Mouse (Mus musculus): ENCODE measurements around the gene Rpn2.
A peak's percentile ranks its signal among the peaks of the same experiment; 100 is the strongest.

The Rpn2 gene

GRCm38 (mm10) chr2:157353183-157353582 is 74.4 kb downstream of the Rpn2 start:
- DNase-seq (ENCODE audit: low spot score) = no peak

GRCm38 (mm10) chr2:157354106-157354505 is 75.3 kb downstream of the Rpn2 start:
- DNase-seq (ENCODE audit: low spot score) = no peak

DNA sequence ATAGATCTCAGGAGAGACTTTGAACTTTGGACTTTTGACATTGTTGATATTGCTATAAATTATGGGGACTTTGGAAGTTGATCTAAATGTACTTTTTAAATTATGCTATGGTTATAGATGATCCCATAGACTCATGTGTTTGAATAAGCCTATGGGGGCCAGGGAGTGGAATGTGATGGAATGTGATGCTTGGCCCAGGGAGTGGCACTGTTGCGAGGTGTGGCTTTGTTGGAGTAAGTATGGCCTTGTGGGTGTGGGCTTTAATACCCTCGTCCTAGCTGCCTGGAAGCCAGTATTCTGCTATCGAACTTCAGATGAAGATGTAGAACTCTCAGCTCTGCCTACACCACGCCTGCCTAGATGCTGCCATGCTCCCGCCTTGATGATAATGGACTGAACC is 81.2 kb downstream of the Rpn2 start:
- DNase-seq (ENCODE audit: low spot score) = no peak

GRCm38 (mm10) chr2:157363031-157363430 is 84.2 kb downstream of the Rpn2 start:
- DNase-seq (ENCODE audit: low spot score) = no peak

- DNase-seq (ENCODE audit: low spot score) = no peak
Observed at GRCm38 (mm10) chr2:157366762-157367161, 87.9 kb downstream of the Rpn2 start.

- peak; percentile 94 for DNase-seq (ENCODE audit: low spot score)
Observed at GRCm38 (mm10) chr2:157367184-157367893, 88.5 kb downstream of the Rpn2 start, which contains the start of gene Manbal. TSS of gene Manbal (plus strand) at chr2:157367594.

DNA sequence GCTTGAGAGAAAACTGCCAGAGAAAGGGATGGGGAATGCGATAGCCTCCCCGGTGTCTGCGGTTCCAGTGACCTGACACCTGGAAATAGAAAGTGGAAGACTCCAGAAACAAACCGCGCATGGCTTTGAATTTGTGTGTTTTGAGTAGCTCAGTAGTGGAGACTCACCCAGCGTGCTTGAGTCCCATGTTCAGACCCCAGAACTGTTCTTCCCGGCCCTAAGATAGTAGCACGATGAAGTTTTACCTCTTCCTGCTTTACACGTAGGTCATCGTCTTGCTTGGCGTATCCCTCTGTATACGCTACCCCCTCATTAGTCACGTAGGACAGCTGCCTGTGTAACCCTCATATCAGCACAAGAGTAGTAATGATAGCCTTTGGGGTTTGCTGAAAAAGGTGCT is 89.2 kb downstream of the Rpn2 start:
- no peak for DNase-seq (ENCODE audit: low spot score)

DNA sequence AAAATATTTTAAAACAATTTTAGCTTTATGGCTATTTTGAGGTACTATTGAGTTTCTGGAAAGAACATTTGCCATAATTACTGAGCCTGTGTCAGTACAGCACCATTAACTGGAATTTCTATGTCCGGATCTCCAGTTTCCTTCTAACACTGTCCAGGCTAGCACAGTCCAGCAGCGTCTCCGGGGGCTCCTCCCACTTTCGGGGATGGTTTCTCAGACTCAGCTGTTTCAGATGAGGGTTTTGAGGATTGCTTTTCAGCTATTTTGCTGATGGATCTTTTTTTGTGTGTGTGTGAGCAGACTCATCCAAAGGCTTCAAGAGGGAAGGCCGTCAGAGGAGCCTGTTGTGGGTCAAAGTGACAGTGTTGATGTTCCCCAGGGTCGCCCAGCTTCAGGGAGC is 92.9 kb downstream of the Rpn2 start:
- no peak for DNase-seq (ENCODE audit: low spot score)

DNA sequence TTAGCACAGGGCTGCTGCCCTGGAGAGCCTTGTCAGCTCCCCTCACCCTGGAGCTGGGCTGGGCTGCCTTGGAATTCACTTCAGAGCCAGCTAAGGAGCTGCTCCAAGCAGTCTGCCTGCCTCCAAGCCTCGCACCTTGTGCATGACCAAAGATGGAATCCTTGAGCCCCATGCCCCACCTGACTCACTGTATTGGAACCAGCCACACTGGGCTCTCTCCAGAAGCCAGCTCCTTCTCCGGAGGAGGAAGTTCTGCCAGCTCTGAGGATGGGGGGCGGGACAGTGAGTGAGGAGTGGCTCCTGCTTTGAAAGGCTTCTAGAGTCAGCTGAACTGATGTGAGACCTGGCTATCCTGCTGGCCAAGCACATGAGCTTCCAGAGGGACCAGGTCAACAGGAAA is 94.9 kb downstream of the Rpn2 start:
- DNase-seq (ENCODE audit: low spot score) = no peak

DNA sequence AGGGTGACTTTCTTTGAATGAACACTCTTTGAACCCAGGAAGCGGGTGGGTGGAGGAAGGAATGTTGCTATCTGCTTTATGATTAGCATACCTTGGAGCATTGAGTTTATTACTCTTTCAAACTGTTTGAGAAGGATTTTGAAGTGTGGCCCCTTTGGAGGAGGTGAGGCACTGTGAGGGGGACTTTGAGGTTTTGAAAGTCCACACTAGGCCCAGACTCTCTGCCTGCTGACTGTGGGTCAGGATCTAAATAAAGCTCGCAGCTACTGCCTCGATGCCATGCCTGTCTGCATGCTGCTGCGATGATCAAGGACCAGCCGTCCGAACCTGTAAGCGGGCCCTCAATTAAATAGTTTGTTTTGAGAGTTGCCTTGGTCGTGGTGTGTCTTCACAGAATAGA is 96.2 kb downstream of the Rpn2 start:
- DNase-seq (ENCODE audit: low spot score) = no peak
